Mouse (Mus musculus) stomach, embryonic 15.5 days (tissue): ENCODE data around the gene Smtnl2. TPM values are rescaled to one million over a fixed set of nuclear protein-coding genes. Genes with fewer than 3 reads are reported as not detected.

ENCODE experiments used
- ATAC-seq: fragments of 200-750 bp; cut with Nextera tagmentation; 2 replicates; pipeline ENCODE4 v1.8.0; 2017; ENCODE audit warnings: low read depth, moderate number of reproducible peaks, moderate TSS enrichment; ENCODE audit not compliant: insufficient read depth, low FRiP score
- H3K27ac ChIP-seq: fragments of 300-500 bp; sonication (generic); 2 replicates; pipeline ENCODE4 v1.5.1; 2015; ENCODE audit warnings: mild to moderate bottlenecking, inconsistent platforms
- H3K27me3 ChIP-seq: fragments of 300-500 bp; sonication (generic); replicated peaks from 2 replicates; pipeline ENCODE4 v1.6.1; 2015; ENCODE audit warnings: inconsistent platforms
- H3K36me3 ChIP-seq: fragments of 300-500 bp; sonication (generic); 2 replicates; pipeline ENCODE4 v1.6.1; 2015; ENCODE audit warnings: inconsistent platforms
- H3K4me1 ChIP-seq: fragments of 300-500 bp; sonication (generic); 2 replicates; pipeline ENCODE4 v1.6.1; 2015; ENCODE audit warnings: inconsistent platforms
- H3K4me2 ChIP-seq: fragments of 300-500 bp; sonication (generic); 2 replicates; pipeline ENCODE4 v1.6.1; 2015; ENCODE audit warnings: mild to moderate bottlenecking, inconsistent platforms
- H3K4me3 ChIP-seq: fragments of 300-500 bp; sonication (generic); replicated peaks from 2 replicates; pipeline ENCODE4 v1.5.1; 2015; ENCODE audit warnings: inconsistent platforms
- H3K9ac ChIP-seq: fragments of 300-500 bp; sonication (generic); 2 replicates; pipeline ENCODE4 v1.6.1; 2015; ENCODE audit warnings: inconsistent platforms
- H3K9me3 ChIP-seq: fragments of 300-500 bp; sonication (generic); 2 replicates; pipeline ENCODE4 v1.6.1; 2016; ENCODE audit warnings: inconsistent platforms
- WGBS: fragments of 180-500 bp; shearing (Covaris S2); methylation state at CpG from one replicate; pipeline ENCODE4 v1.1.7; 2015; 5-methylcytosine and 5-hydroxymethylcytosine counted together
- polyA plus RNA-seq: library from polyadenylated mRNA; unstranded; fragments of >200 nt; fragmentation: Nextera tagmentation; extraction: Ambion mirVana; gene quantifications from 2 replicates; pipeline ENCODE4 v1.2.1, GENCODE M21; 2015

The Smtnl2 gene
- polyA plus RNA-seq, 1 experiment from 2014 or later: 50.8 TPM

DNA sequence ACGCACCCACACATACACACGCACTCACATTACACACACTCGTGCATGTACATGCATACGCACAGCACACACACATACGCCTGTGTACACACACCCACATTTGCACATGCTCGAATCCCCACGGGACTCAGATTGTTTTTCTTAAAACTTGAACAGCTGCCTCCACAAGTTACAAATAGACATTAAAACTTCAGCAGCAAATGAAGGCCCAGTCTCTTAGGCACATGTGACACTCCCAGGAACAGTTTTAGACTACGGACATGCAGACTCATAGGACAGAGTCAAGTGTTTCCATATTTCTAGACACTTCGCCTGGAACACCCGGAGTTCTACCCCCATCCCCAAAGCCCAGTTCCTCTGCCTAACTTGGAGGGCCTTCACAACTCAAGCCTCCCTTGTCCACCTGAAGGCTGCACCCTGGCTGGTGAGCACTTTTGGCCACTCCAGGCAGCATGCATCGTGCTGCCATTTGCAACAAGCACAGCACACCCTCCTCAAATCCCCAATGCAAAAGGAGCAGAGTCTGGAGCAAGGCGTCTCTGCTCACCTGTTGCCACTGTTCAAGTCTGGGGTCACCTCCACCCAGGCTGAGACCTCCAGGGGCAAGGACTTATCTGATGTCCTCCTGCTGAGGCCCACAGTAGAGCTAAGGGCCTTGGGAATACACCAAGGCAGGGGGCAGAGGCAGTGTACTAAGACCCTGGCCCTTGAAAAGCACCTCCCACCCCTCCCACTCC is 1.7 kb downstream of the Smtnl2 start:
- H3K36me3 ChIP-seq: no peaks in the 10 kb centered on the region
- peaks cover 41% of the 10 kb centered on the region for H3K4me1 ChIP-seq
- H3K9ac ChIP-seq: no peak overlapping the region
- no peak for ATAC-seq
- no peaks in the 10 kb centered on the region for H3K9me3 ChIP-seq
- no peaks in the 10 kb centered on the region for H3K27me3 ChIP-seq
- 66% methylated on average over 12 of the region's 12 CpGs for WGBS
- 0 out of 2 replicates have a peak overlapping the region, but pooled peaks have one; percentile 16 for H3K27ac ChIP-seq
- peak overlapping the region; percentile 98 for H3K4me2 ChIP-seq
- H3K4me3 ChIP-seq: peak overlapping the region; percentile 82

DNA sequence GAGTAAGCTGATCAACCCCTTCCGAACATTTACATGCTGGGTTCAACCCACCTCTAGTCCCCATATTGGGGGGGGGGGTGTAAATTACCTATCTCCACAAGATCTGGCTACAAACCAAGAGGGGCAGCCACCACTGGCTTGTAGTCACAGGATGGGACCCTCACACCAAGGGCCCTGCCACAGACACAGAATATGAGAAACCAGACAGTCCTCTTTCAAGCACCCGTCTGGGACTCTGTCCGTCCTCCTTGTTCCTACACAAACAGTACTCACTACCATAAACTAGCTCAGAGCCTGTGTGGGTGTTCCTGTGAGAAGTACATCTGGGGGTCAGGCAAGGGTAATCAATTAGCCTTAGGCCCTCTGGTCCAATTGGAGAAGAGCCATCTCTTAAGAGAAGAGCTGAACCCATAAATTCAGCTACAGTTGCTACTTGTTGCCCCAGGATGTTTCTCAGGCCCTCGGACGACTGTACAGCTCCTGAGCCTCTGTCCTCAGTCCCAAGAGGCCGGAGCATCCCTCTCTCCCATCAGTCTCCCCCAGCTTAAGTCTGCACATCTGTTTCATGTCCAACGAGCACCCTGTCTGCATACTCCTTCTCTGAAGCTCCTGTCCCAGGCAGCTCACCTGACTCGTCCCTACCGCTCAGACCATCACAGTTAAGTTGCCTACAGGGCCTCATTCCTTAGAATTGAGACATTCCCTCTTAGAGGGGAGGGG is 2.9 kb downstream of the Smtnl2 start:
- no peak overlapping the region for H3K9ac ChIP-seq
- WGBS: 47% methylated on average over 9 of the region's 9 CpGs
- peak overlapping the region; percentile 98 for H3K4me2 ChIP-seq
- peaks cover 41% of the 10 kb centered on the region for H3K4me1 ChIP-seq
- no peaks in the 10 kb centered on the region for H3K36me3 ChIP-seq
- H3K27ac ChIP-seq: peak overlapping the region; percentile 22; the same call in 1 of the 2 replicates
- H3K27me3 ChIP-seq: no peaks in the 10 kb centered on the region
- ATAC-seq: no peak
- H3K4me3 ChIP-seq: peak overlapping the region; percentile 82
- no peaks in the 10 kb centered on the region for H3K9me3 ChIP-seq

DNA sequence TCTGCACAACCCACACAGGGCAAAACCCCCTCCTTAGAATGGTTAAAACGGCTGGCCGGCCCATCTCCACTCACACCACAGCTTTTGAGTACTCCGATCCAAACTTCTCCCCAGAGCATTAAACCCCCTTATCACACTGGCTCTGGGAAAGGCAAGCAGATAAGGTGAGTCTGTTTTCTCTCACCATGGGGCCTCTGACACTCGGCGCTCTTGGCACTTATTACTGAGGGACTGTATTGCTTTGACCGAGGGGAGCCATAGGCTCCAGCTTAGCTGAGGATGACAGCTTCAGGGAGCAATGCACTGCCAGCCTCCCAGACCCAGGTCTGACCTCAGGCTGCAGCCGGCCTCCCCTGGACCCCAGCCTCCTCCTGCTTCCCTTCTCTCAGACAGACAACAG is 3.9 kb downstream of the Smtnl2 start:
- peaks cover 41% of the 10 kb centered on the region for H3K4me1 ChIP-seq
- WGBS: 14% methylated on average over 7 of the region's 7 CpGs
- ATAC-seq: no peak
- no peaks in the 10 kb centered on the region for H3K9me3 ChIP-seq
- no peaks in the 10 kb centered on the region for H3K27me3 ChIP-seq
- no peaks in the 10 kb centered on the region for H3K36me3 ChIP-seq
- peak overlapping the region; percentile 23 for H3K4me2 ChIP-seq
- no peak overlapping the region for H3K4me3 ChIP-seq
- H3K9ac ChIP-seq: no peak overlapping the region
- peak overlapping the region; percentile 65 for H3K27ac ChIP-seq

DNA sequence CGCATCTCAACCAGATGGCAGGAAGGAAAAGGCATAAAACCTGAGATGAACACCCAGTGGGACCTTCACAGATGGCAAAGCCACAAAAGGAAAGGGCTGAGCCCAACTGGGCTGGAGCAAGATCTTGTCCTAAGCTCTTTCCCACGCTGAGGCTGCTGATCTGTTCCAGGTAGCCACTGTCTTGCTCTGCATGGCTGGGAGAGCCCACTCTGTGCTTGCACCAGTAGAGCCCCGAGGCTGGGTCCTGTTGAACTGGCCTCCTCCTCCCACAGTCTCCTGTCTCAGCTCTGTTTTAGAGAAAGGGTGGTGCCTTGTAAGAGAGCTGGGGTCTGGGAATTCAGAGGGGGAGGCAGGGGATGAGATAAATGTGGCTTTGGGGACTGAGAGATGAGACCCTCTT is 4.4 kb downstream of the Smtnl2 start:
- ATAC-seq: no peak
- peak overlapping the region; percentile 65 for H3K27ac ChIP-seq
- no peak overlapping the region for H3K9ac ChIP-seq
- WGBS: 26% methylated on average over 3 of the region's 3 CpGs
- H3K4me2 ChIP-seq: peak overlapping the region; percentile 23
- H3K27me3 ChIP-seq: no peaks in the 10 kb centered on the region
- H3K4me1 ChIP-seq: peaks cover 41% of the 10 kb centered on the region
- H3K4me3 ChIP-seq: no peak overlapping the region
- H3K36me3 ChIP-seq: no peaks in the 10 kb centered on the region
- no peaks in the 10 kb centered on the region for H3K9me3 ChIP-seq

DNA sequence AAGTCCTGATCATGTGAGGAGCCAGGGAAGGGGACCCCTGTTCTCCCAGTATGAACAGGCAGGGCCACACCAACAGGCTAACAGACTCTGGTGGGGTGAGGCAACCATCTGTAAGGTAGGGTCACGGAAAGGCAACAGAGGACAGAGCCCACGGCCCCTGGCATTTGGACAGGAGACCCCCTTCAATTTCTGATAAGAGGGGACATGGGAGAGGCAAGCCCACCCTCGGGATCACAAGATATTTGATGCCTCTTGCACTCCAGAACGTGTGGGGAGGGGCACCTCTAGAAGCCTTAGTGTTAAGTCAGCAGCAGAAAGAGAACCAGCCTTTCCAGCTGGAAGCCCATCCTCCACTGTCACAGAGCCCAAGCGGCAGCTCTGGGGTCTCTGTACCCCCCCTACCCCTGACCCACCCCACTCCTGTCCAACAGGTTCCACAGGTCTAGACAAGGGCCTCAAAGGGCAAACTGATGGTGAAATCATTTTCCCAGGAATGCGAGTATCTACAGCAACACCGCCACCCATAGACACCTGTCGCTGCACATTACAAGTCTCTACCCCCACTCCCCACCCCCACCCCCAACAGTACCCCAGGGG is 5.3 kb downstream of the Smtnl2 start:
- Histone ChIP-seq H3K4me1 (peaks cover 37% of the 10 kb centered on the region), H3K4me3 (0 out of 2 replicates have a peak overlapping the region, but pooled peaks have one; percentile 9)
- peak; percentile 41 for ATAC-seq

DNA sequence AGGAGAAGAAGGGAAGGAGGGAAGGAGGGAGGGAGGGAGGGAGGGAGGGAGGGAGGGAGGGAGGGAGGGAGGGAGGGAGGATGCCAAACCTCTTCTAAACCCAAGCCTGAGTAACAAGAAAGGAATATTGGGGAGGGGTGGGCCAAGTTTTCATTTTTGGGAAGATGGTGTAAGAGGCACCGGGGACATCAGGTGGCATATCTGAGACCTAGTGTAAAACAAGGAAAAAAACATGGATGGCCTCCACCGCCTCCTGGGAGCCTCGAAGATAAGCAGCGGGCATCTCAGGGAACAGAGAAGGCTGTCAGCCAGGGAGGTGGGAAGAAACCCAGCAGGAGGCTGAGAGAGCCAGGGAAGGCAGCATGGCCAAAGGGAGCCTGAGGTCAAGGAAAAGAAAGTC is 6.0 kb downstream of the Smtnl2 start:
- Histone ChIP-seq H3K4me3 (no peak overlapping the region), H3K9me3 (no peaks in the 10 kb centered on the region), H3K4me1 (peaks cover 37% of the 10 kb centered on the region), H3K9ac (no peak overlapping the region), H3K27me3 (no peaks in the 10 kb centered on the region), H3K36me3 (no peaks in the 10 kb centered on the region), H3K4me2 (no peak overlapping the region), H3K27ac (peak overlapping the region; percentile 67)
- WGBS: 45% methylated on average over 4 of the region's 4 CpGs
- ATAC-seq: no peak

More for the DNA sequence above, 5.3 kb downstream of the Smtnl2 start:
- WGBS: 42% methylated on average over 8 of the region's 8 CpGs
- Histone ChIP-seq H3K9ac (no peak overlapping the region), H3K9me3 (no peaks in the 10 kb centered on the region), H3K4me2 (peak overlapping the region; percentile 23), H3K36me3 (no peaks in the 10 kb centered on the region), H3K27ac (peak overlapping the region; percentile 67), H3K27me3 (no peaks in the 10 kb centered on the region)

DNA sequence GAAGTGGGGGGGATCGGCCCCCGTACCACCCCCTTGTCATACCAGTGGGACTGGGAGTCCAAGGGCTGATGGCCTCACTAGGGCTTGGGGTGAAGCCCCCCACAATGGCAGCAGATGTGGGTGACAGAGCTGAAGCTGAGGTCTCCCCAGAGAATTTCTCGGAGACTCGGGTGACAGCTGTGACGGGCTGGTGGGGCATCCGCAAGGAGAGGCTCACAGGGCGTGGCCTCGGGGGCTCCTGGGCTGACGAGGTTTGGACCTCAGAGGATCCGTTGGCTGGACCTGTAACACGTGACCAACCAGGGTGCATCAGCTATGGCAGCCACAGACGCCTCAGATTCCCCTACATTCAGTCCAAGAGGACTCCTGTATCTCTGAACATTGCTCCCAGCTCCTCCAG is 8.5 kb downstream of the Smtnl2 start:
- Histone ChIP-seq H3K4me1 (peaks cover 24% of the 10 kb centered on the region), H3K9ac (no peak overlapping the region), H3K36me3 (peaks cover 16% of the 10 kb centered on the region), H3K9me3 (no peaks in the 10 kb centered on the region), H3K4me3 (no peak overlapping the region), H3K27ac (no peak overlapping the region), H3K4me2 (no peak overlapping the region), H3K27me3 (no peaks in the 10 kb centered on the region)
- ATAC-seq: no peak
- WGBS: 85% methylated on average over 12 of the region's 12 CpGs

DNA sequence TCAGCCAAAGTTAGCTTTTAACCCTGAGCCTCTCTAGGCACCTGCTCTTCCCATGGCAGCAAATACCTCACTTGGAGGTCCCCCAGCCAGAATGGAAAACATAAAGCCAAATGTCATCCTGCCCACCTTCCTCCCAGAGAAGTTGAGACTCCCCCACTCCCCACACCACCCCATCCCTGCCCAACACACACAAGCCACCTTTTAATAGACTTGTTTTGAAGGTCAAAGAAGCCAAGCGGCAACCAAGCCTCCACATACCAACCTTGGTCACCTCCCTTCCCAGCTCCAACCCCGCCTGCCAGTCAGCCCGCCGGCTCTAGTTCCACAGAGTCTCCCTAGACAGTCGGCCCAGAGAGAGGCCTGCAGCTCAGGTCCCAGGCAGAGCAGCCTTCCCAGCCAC is 9.5 kb downstream of the Smtnl2 start:
- Histone ChIP-seq H3K4me3 (no peak overlapping the region), H3K27me3 (no peaks in the 10 kb centered on the region), H3K9me3 (no peaks in the 10 kb centered on the region), H3K4me2 (no peak overlapping the region), H3K27ac (no peak overlapping the region), H3K4me1 (peaks cover 24% of the 10 kb centered on the region), H3K36me3 (peaks cover 16% of the 10 kb centered on the region), H3K9ac (no peak overlapping the region)
- 0 out of 2 replicates have a peak, but pooled peaks have one; percentile 21 for ATAC-seq
- 57% methylated on average over 5 of the region's 5 CpGs for WGBS

DNA sequence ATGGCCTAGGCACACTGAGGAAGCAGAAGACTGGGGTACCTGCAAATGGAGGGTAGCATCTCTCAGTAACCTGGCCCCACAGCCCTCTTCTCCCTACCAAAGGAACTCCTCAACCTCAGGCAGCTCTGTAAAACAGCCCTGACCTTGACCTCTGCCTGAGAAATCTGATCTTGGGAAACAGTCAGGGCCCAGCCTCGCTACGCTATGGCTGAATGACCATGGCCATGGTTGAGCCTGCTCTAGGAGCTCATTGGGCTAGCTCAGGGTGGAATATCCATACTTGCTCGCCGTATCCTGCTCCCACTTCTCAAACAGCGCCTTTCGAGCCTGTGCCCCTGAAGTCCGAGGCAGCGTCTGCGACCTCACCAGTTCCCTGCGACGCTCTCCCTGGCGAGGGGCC is 10.4 kb downstream of the Smtnl2 start:
- Histone ChIP-seq H3K4me2 (no peak overlapping the region), H3K36me3 (peaks cover 16% of the 10 kb centered on the region), H3K9ac (no peak overlapping the region), H3K27me3 (no peaks in the 10 kb centered on the region), H3K27ac (no peak overlapping the region; the same call in 1 of the 2 replicates), H3K9me3 (no peaks in the 10 kb centered on the region), H3K4me3 (no peak overlapping the region), H3K4me1 (peaks cover 25% of the 10 kb centered on the region)
- ATAC-seq: no peak
- WGBS: 78% methylated on average over 12 of the region's 12 CpGs

DNA sequence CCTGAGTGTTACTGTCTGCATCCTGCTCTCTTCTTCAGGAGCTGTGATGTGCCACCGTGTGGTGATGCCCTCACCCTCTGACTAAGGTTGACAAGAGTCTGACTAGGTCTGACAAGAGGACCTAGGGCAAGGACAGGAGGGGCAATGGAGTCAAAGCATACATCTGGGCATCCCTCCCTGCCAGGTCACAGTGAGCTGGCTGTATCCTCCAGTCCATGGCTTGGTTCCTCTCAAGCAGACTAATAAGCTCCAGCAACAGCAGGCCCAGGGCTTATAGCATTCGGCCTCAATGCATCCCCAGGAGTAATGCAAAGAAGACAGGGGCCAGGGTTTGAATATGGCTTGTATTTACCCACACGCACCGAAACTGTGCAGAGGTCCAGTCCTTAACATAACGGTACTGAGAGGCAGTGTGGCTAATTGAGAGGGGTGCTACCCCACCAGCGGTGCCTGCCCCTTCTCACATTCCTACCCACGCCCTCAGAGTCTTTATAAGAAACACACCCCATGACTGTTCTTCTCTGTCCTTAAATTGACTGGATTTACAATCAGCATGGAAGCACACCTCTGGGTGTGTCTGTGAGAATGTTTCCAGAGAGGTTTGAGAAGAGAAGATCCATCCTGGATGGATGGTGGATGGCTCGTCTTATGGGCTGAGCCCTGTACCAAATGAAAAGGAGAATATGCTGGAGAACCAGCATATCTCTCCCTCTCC is 13.5 kb downstream of the Smtnl2 start:
- H3K4me1 ChIP-seq: peaks cover 31% of the 10 kb centered on the region
- no peaks in the 10 kb centered on the region for H3K27me3 ChIP-seq
- peak overlapping the region; percentile 78; the same call in 1 of the 2 replicates for H3K27ac ChIP-seq
- H3K9me3 ChIP-seq: no peaks in the 10 kb centered on the region
- peaks cover 16% of the 10 kb centered on the region for H3K36me3 ChIP-seq
- no peak for ATAC-seq
- 81% methylated on average over 8 of the region's 8 CpGs for WGBS
- no peak overlapping the region for H3K9ac ChIP-seq
- H3K4me3 ChIP-seq: no peak overlapping the region
- H3K4me2 ChIP-seq: no peak overlapping the region

DNA sequence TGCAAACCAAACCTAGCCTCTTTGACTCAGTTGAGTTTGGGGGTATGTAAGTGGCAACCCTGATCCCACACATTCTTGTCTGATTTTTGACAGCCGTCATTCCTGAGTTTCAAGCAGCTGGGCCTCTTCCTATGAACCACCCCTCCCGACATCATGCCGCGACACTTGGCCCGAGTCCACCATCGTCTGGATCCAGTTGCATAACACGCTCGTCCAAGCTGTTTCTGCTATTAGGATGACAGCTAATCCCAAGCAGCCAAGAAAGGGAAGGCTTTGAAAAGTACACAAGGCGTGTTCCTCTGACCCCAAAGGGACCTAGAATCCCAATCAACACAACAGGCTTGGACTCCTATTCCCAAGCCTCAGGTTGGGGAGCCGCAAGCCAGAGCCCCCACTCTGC is 14.4 kb downstream of the Smtnl2 start:
- Histone ChIP-seq H3K27ac (peak overlapping the region; percentile 78), H3K4me3 (no peak overlapping the region), H3K9me3 (no peaks in the 10 kb centered on the region), H3K36me3 (peaks cover 16% of the 10 kb centered on the region), H3K4me2 (no peak overlapping the region), H3K9ac (no peak overlapping the region), H3K27me3 (no peaks in the 10 kb centered on the region), H3K4me1 (peaks cover 31% of the 10 kb centered on the region)
- no peak for ATAC-seq
- 39% methylated on average over 10 of the region's 10 CpGs for WGBS
